Mouse (Mus musculus): ENCODE results near the gene Nkiras2.
"Not testable (repeated sequence)": the region's sequence is repeated elsewhere in the genome, so short reads cannot be mapped to it uniquely, and the experiment has no call there.

The Nkiras2 gene

DNA sequence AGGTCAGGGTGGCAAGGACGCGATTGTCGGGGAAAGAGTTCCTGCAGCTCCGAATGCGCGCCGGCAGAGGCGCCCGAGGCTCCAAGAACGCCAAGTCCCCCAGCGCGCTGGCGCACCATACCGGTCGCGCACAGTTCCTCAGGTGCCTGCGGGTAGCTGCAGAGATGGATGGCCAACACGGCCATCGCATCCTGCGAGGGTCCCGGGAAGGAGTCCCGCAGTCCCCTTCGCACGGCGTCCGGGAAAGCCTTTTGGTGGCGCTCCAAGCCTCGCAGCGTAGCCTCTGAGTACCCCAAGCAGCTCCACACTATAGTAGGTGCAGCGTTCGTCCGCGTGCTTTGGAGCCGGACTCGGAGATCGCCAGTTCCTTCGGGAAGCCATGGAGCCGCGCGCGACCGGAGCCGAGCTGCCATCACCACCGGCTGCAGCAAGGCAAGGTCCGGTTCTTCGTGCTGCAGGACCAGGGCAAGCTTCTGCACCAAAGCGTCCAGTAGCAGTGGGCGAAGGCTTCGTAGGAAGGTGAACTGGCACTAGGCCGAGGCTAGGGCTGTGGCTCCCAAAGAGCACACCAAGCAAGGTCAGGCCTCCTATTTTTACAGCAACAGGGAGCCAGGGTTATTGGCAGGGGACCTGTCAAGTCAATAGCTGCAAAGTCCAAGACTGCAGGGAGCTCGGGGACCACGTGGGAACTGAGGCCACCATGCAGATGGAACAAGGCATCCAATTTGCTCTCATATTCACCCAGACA lies 21.3 kb downstream of the Nkiras2 start:
- peak; percentile 66 for DNase-seq

DNA sequence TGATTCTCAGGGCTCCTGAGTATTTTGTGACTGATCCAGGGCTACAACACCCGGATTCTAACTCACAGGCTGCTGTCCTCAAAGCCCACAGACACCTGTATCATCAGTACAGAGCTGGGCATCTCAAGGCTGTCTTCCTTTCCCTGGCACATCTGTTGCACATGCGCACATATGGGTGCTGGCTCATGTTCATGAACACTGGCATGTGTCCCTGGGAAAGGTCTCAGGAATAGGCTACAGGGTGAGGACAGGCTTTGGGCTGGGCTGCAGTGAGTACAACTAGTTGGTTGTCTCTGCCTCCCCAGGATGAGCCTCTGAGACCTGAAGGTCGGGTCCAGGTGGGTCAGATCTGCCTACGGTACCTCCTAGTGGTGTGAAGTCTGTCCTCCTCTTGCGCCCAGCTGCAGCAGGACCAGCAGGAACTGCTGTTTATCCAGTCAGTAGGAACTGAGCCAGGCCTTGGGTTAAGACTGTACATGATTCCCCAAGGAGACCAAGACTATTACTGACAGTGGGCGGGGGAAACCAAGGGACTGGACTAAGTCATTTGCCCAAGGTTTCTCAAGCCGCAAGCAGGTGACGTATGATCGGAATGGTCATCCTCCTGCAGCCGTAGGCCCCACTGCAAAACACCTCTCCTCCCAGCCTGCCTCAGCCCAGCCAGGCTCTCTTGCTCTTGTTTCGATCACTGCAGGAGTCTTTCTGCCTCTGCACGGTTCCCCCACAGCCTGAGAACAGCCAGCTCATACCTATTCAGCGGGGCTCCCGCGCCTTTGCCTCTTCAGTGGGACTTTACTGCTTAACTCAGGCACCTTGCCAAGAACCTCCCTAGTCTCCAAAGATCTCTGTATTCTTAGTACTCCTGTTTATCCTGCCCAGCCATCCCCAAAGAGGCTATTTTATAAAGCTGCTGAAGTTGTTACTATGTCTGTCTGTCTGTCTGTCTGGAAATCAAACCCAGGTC lies 24.9 kb downstream of the Nkiras2 start:
- peak; percentile 47 for DNase-seq

DNA sequence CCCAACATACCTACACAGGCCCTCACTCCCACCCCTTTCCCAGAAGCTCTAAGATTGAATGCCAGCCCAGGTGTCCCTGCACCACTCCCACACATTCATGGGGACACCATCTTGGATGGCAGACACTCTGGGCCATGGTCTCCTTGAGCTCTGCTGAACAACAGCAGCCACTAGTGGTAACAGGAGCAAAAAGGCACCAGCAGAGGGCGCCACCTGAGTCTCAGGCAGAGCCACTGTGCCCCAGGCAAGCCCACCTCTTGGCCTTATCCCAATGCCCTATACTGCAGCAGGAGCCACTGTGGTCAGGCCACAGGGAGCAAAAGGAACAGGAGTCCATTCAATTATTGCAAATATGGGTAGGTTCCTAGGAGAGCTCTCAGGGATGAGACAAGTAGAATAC lies 27.2 kb downstream of the Nkiras2 start:
- no peak for DNase-seq

DNA sequence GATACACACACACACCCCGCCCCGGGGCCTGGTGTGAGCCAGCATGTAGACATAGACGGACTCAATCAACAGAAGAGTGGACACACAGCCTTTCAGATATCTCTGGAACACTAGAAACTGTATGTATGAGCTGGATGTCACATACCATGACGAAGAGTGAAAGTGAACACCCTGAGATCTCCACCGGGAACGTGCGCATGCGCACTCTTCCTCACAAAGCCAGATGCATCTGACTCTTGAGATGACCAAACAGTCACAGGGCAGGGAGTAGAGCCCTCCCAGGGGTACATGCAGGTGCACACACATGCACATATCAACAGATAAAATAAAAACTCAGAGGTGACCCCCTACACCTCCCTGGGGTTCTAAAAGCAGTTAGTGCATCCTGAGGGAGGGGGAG lies 29.4 kb downstream of the Nkiras2 start:
- DNase-seq = no peak

- DNase-seq = no peak
Measured at GRCm38 (mm10) chr11:100651205-100651604, 32.2 kb downstream of the Nkiras2 start.

DNA sequence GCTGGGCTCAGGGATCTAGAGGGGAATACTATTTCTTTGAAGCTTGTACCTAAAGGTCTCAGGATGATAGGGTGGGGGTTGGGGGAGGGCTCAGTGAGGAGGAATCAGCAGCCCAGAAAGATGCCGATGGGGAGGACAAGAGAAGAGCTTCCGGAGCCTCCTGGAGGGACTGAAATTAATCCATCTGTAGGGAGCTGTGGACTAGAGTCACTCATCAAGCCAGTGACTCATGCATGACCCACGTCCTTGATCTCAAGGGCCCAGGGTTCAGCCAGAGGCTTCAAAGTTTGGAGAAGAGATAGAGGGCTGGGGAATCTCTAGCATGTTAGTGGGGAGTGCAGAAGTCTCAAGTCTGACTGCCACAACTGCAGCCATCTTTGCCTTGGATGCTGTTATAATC lies 32.7 kb downstream of the Nkiras2 start:
- DNase-seq = no peak

GRCm38 (mm10) chr11:100655589-100655988 lies 36.5 kb downstream of the Nkiras2 start:
- DNase-seq = not testable (repeated sequence)

GRCm38 (mm10) chr11:100656458-100656857 lies 37.4 kb downstream of the Nkiras2 start:
- no peak for DNase-seq

- DNase-seq = no peak
Measured at GRCm38 (mm10) chr11:100659806-100660205, 40.8 kb downstream of the Nkiras2 start.

DNA sequence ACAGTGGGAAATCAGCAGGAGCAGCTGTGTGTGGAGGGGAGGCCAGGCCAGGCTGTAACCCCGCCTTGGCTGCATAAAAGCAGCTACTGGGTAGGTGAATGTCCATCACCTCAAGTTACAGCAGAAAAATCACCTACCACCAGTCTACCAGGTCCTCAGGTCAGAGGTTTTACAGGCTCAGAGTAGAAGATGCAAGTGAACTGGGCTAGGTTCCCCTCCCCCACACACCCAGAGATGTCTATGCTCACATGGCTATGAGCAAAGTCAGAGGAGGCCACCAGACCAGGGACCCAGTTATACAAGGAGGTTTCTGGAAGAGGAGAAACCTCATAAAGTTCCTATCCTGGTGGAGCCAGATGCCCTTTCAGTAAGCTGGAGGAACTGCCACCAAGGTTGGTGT lies 52.0 kb downstream of the Nkiras2 start:
- no peak for DNase-seq

DNA sequence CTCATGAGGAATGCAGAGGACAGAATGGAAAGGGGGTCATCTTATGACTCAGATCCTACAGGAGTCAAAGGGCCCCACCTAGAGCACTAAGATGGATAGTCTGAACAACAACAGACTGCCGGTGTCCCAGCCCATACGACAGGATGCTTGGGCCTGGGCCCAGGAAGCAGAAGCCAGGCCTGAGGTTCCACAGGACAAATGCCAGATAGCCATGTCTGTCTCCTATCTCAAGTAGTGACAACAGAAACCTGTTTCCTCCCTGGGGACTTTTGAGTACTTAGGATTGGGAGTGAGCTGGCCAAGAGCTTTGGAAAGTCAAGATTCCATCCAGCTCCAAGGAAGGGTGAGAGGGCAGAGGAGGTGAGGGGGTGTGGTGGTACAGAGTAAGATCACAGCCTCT lies 52.9 kb downstream of the Nkiras2 start:
- no peak for DNase-seq

DNA sequence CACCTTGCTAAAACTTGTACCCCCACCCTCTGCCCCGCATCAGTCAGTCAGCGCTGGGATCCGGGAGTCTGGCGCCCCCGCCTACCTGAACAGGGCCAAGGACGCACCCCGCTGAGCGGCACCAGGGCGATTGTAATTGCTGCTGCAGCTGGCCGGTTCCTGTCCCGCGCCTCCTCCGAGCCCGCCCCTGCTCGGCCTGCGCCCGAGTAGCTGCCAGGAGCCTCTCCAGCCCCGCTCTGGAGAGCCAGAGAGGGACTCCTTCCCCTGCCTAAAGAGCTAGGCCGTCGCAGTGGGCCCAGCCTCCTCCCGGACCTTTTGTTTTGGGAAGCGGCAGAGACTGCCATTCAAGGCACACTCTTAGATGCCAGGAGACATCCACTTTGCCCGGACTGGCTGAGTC lies 54.1 kb downstream of the Nkiras2 start:
- DNase-seq = peak; percentile 13
